Mouse (Mus musculus) CH12.LX (cell line): ENCODE measurements around the gene Fbxo11.
A peak's percentile ranks its signal among the peaks of the same experiment; 100 is the strongest.
"Not testable (repeated sequence)": the region's sequence is repeated elsewhere in the genome, so short reads cannot be mapped to it uniquely, and the experiment has no call there.

ENCODE experiments used
- CHD1 ChIP-seq: IDR thresholded peaks from 2 replicates; pipeline ENCODE4 v1.6.1; 2012; ENCODE audit warnings: low read depth, low read length, improper control_type of control experiment, inconsistent platforms
- CTCF ChIP-seq, 2 experiments: IDR thresholded peaks in 1 of 2; conservative IDR thresholded peaks in 1 of 2; 2 replicates each; pipeline ENCODE4 v1.5.1; 2011 to 2012; ENCODE audit warnings: low read depth in 2 of 2, low read length in 2 of 2, improper control_type of control experiment in 1 of 2, inconsistent platforms in 1 of 2, mild to moderate bottlenecking in 1 of 2, moderate library complexity in 1 of 2
- ETS1 ChIP-seq: conservative IDR thresholded peaks from 2 replicates; pipeline ENCODE4 v1.6.1; 2012; ENCODE audit warnings: low read depth, mild to moderate bottlenecking, inconsistent platforms, low read length, improper control_type of control experiment, moderate library complexity
- MXI1 ChIP-seq: IDR thresholded peaks from 2 replicates; pipeline ENCODE4 v1.6.1; 2011; ENCODE audit warnings: mild to moderate bottlenecking, low read depth, low read length, improper control_type of control experiment
- POLR2A ChIP-seq: IDR thresholded peaks from 2 replicates; pipeline ENCODE4 v1.6.1; 2011; ENCODE audit warnings: low read depth, mild to moderate bottlenecking, improper control_type of control experiment, low read length
- RAD21 ChIP-seq: IDR thresholded peaks from 2 replicates; pipeline ENCODE4 v1.6.1; 2011; ENCODE audit warnings: low read depth, mild to moderate bottlenecking, low read length, improper control_type of control experiment, moderate library complexity
- SIN3A ChIP-seq: IDR thresholded peaks from 2 replicates; pipeline ENCODE4 v1.6.1; 2012; ENCODE audit warnings: low read length, improper control_type of control experiment, inconsistent platforms
- SMC3 ChIP-seq: IDR thresholded peaks from 2 replicates; pipeline ENCODE4 v1.6.1; 2011; ENCODE audit warnings: low read depth, low read length, improper control_type of control experiment
- UBTF ChIP-seq: IDR thresholded peaks from 2 replicates; pipeline ENCODE4 v1.6.1; 2012; ENCODE audit warnings: low read depth, mild to moderate bottlenecking, inconsistent platforms, low read length, improper control_type of control experiment, moderate library complexity
- ZC3H11A ChIP-seq: IDR thresholded peaks from 2 replicates; pipeline ENCODE4 v1.6.1; 2012; ENCODE audit warnings: low read depth, mild to moderate bottlenecking, inconsistent platforms, low read length, improper control_type of control experiment

GRCm38 (mm10) chr17:87979696-87980095, 85.4 kb downstream of the Fbxo11 start:
- not testable (repeated sequence) for TF ChIP-seq SMC3; CTCF (conservative IDR thresholded peaks at IDR 0.05 in 1 of 2, IDR thresholded peaks at IDR 0.05 in 1 of 2; ENCODE audit: low read depth in 2 of 2, low read length in 2 of 2); RAD21; MXI1; CHD1; ZC3H11A; UBTF
- peak; percentile 88 for TF ChIP-seq ETS1
- TF ChIP-seq POLR2A, result 0 out of 2 replicates have a peak, but pooled peaks have one; percentile 18
- TF ChIP-seq SIN3A, result peak; percentile 80
